Mouse (Mus musculus): ENCODE measurements around the gene Vmn2r101. TPM values are rescaled to one million over a fixed set of nuclear protein-coding genes. Genes with fewer than 3 reads are reported as not detected.

Gene Vmn2r101
- total RNA-seq (2021), result not detected
- long read RNA-seq, experiment 1, result 0 reads
- long read RNA-seq, experiment 2, result 0 reads

- no peak within 1 kb of the TSS for H3K4me3 ChIP-seq
- no peak for DNase-seq
- no peak for TF ChIP-seq CTCF (IDR thresholded peaks at IDR 0.05)
- H3K27ac ChIP-seq, result no peak within 1 kb of the TSS
- intact Hi-C loops (cut with DNase I), result no loop called here
These were observed at the start of gene Vmn2r101 for GRCm38 (mm10) chr17:19576927-19577326. Vmn2r101 (plus strand) TSS chr17:19577227.

- DNase-seq, result no peak
- no peak for TF ChIP-seq CTCF (IDR thresholded peaks at IDR 0.05)
- intact Hi-C loops (cut with DNase I), result no loop called here
These were observed 52.3 kb downstream of the Vmn2r101 start for GRCm38 (mm10) chr17:19629328-19629727.

GRCm38 (mm10) chr17:19658447-19658846 lies 81.4 kb downstream of the Vmn2r101 start:
- TF ChIP-seq CTCF (IDR thresholded peaks at IDR 0.05), result no peak
- DNase-seq, result no peak
- H3K4me3 ChIP-seq, result no peak overlapping the region
- intact Hi-C loops (cut with DNase I), result no loop called here
- H3K27ac ChIP-seq, result no peak overlapping the region

More at GRCm38 (mm10) chr17:19629328-19629727, 52.3 kb downstream of the Vmn2r101 start:
- H3K27ac ChIP-seq, result no peak overlapping the region
- H3K4me3 ChIP-seq, result no peak overlapping the region

- no peak within 1 kb of the TSS for H3K27ac ChIP-seq
- intact Hi-C loops (cut with DNase I), result no loop called here
- no peak within 1 kb of the TSS for H3K4me3 ChIP-seq
- TF ChIP-seq CTCF (IDR thresholded peaks at IDR 0.05), result no peak
- no peak for DNase-seq
These were observed 83.0 kb downstream of the Vmn2r101 start, which contains the start of gene Vmn2r102 for GRCm38 (mm10) chr17:19660028-19660427. Vmn2r102 (plus strand) TSS chr17:19660328.

Other genes with a start within 250 kb of the Vmn2r101 start
- gene Vmn2r99, start 215.3 kb upstream of the Vmn2r101 start, total RNA-seq (2021), result not detected
- not detected for gene Vmn2r100, start 72.5 kb upstream of the Vmn2r101 start, total RNA-seq (2021)
- not detected for gene Vmn2r102, start 83.1 kb downstream of the Vmn2r101 start, total RNA-seq (2021)
- gene Vmn2r103, start 196.1 kb downstream of the Vmn2r101 start, total RNA-seq (2021), result not detected